Mouse (Mus musculus) kidney, embryonic 14.5 days (tissue): Measurements from ENCODE around the gene Ksr1. TPM values are rescaled to one million over a fixed set of nuclear protein-coding genes. Genes with fewer than 3 reads are reported as not detected.

ENCODE experiments used
- ATAC-seq: fragments of 200-750 bp; cut with Nextera tagmentation; 2 replicates; pipeline ENCODE4 v1.8.0; 2017; ENCODE audit warnings: moderate number of reproducible peaks, mild to moderate bottlenecking, moderate TSS enrichment, moderate library complexity; ENCODE audit not compliant: low FRiP score, low TSS enrichment
- H3K27ac ChIP-seq: fragments of 300-500 bp; sonication (generic); 2 replicates; pipeline ENCODE4 v1.5.1; 2014; ENCODE audit warnings: low read depth, mild to moderate bottlenecking, low read length, moderate library complexity, mixed read lengths
- H3K27me3 ChIP-seq: fragments of 300-500 bp; sonication (generic); 2 replicates; pipeline ENCODE4 v1.6.1; 2014; ENCODE audit warnings: mild to moderate bottlenecking, low read length; ENCODE audit not compliant: control insufficient read depth, insufficient read depth
- H3K36me3 ChIP-seq: fragments of 300-500 bp; sonication (generic); 2 replicates; pipeline ENCODE4 v1.6.1; 2014; ENCODE audit warnings: low read length, mixed read lengths; ENCODE audit not compliant: control insufficient read depth, insufficient read depth
- H3K4me1 ChIP-seq: fragments of 300-500 bp; sonication (generic); 2 replicates; pipeline ENCODE4 v1.6.1; 2014; ENCODE audit warnings: low read length, mixed read lengths; ENCODE audit not compliant: control insufficient read depth, insufficient read depth
- H3K4me2 ChIP-seq: fragments of 300-500 bp; sonication (generic); replicated peaks from 2 replicates; pipeline ENCODE4 v1.6.1; 2014; ENCODE audit warnings: low read depth, mild to moderate bottlenecking, low read length
- H3K4me3 ChIP-seq: fragments of 300-500 bp; sonication (generic); 2 replicates; pipeline ENCODE4 v1.5.1; 2014; ENCODE audit warnings: mild to moderate bottlenecking, low read length
- H3K9ac ChIP-seq: fragments of 300-500 bp; sonication (generic); 2 replicates; pipeline ENCODE4 v1.6.1; 2014; ENCODE audit warnings: low read depth, mild to moderate bottlenecking, low read length, moderate library complexity
- H3K9me3 ChIP-seq: fragments of 300-500 bp; sonication (generic); 2 replicates; pipeline ENCODE4 v1.6.1; 2016; ENCODE audit warnings: low read length; ENCODE audit not compliant: control insufficient read depth
- whole genome bisulfite sequencing: fragments of 180-500 bp; shearing (Covaris S2); extraction: QIAGEN DNeasy Blood & Tissue Kit; methylation state at CpG from one replicate; pipeline ENCODE4 v1.1.7; 2014; 5-methylcytosine and 5-hydroxymethylcytosine counted together
- polyA plus RNA-seq: library from polyadenylated mRNA; unstranded; fragments of >200 nt; fragmentation: Nextera tagmentation; extraction: Ambion mirVana; gene quantifications from 2 replicates; pipeline ENCODE4 v1.2.1, GENCODE M21; 2014

The Ksr1 gene
- polyA plus RNA-seq, 1 experiment from 2014 or later: 4.1 TPM

GRCm38 (mm10) chr11:79055161-79055560, 91.0 kb downstream of the Ksr1 start:
- no peaks in the 10 kb centered on the region for H3K27me3 ChIP-seq
- WGBS: 71% methylated on average over 8 of the region's 8 CpGs
- H3K9me3 ChIP-seq: no peaks in the 10 kb centered on the region
- peaks cover 18% of the 10 kb centered on the region for H3K4me1 ChIP-seq
- H3K36me3 ChIP-seq: no peaks in the 10 kb centered on the region
- H3K27ac ChIP-seq: peak overlapping the region; percentile 55; the same call in 1 of the 2 replicates
- H3K9ac ChIP-seq: no peak overlapping the region
- H3K4me2 ChIP-seq: no peak overlapping the region
- 0 out of 2 replicates have a peak, but pooled peaks have one; percentile 40 for ATAC-seq
- H3K4me3 ChIP-seq: no peak overlapping the region

- ATAC-seq: peak; percentile 70; the same call in 1 of the 2 replicates
- WGBS: 64% methylated on average over 9 of the region's 9 CpGs
Observed at GRCm38 (mm10) chr11:79054161-79055152, 91.8 kb downstream of the Ksr1 start.

GRCm38 (mm10) chr11:79053437-79053836, 92.8 kb downstream of the Ksr1 start:
- Histone ChIP-seq H3K9me3 (no peaks in the 10 kb centered on the region), H3K36me3 (no peaks in the 10 kb centered on the region), H3K9ac (no peak overlapping the region), H3K4me1 (peaks cover 18% of the 10 kb centered on the region), H3K4me2 (no peak overlapping the region), H3K27ac (no peak overlapping the region), H3K4me3 (no peak overlapping the region), H3K27me3 (no peaks in the 10 kb centered on the region)
- no peak for ATAC-seq

More at GRCm38 (mm10) chr11:79054161-79055152, 91.8 kb downstream of the Ksr1 start:
- no peak overlapping the region for H3K4me3 ChIP-seq
- no peak overlapping the region for H3K9ac ChIP-seq
- no peaks in the 10 kb centered on the region for H3K27me3 ChIP-seq
- no peaks in the 10 kb centered on the region for H3K9me3 ChIP-seq
- H3K27ac ChIP-seq: peak overlapping the region; percentile 55; the same call in 1 of the 2 replicates
- H3K4me1 ChIP-seq: peaks cover 18% of the 10 kb centered on the region
- H3K4me2 ChIP-seq: no peak overlapping the region
- H3K36me3 ChIP-seq: no peaks in the 10 kb centered on the region

GRCm38 (mm10) chr11:79052769-79053168, 93.4 kb downstream of the Ksr1 start:
- 83% methylated on average over 6 of the region's 6 CpGs for WGBS
- Histone ChIP-seq H3K4me2 (no peak overlapping the region), H3K36me3 (no peaks in the 10 kb centered on the region), H3K9me3 (no peaks in the 10 kb centered on the region), H3K27me3 (no peaks in the 10 kb centered on the region), H3K27ac (no peak overlapping the region), H3K4me1 (peaks cover 18% of the 10 kb centered on the region), H3K4me3 (no peak overlapping the region), H3K9ac (no peak overlapping the region)
- ATAC-seq: no peak

DNA sequence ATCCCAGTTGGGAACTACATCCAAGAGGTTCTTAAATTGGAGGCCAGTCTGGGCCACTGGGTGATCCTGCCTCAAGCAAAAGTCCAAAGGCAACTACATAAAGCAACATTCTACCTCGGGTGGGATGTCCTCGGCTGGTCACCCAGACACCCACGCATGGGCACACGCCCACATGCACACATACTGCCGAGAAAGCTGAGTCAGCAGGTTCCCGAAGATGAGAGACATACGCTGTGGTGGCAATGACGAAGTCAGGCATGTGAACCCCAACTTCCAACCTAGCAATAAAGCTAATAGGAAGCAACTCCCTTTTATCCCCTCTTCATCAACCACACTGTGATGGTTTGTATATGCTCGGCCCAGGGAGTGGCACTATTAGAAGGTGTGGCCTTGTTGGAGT, 94.7 kb downstream of the Ksr1 start:
- Histone ChIP-seq H3K9ac (no peak overlapping the region), H3K4me3 (no peak overlapping the region), H3K27me3 (no peaks in the 10 kb centered on the region), H3K4me2 (no peak overlapping the region), H3K27ac (no peak overlapping the region), H3K4me1 (peaks cover 15% of the 10 kb centered on the region), H3K9me3 (no peaks in the 10 kb centered on the region), H3K36me3 (no peaks in the 10 kb centered on the region)
- 89% methylated on average over 9 of the region's 9 CpGs for WGBS
- ATAC-seq: no peak

- H3K9ac ChIP-seq: no peak overlapping the region
- no peaks in the 10 kb centered on the region for H3K36me3 ChIP-seq
- H3K4me1 ChIP-seq: peaks cover 14% of the 10 kb centered on the region
- no peak overlapping the region for H3K27ac ChIP-seq
- H3K4me2 ChIP-seq: no peak overlapping the region
- no peaks in the 10 kb centered on the region for H3K27me3 ChIP-seq
- WGBS: 89% methylated on average over 16 of the region's 16 CpGs
- no peaks in the 10 kb centered on the region for H3K9me3 ChIP-seq
- ATAC-seq: no peak
- no peak overlapping the region for H3K4me3 ChIP-seq
Observed at GRCm38 (mm10) chr11:79050781-79051507, 95.3 kb downstream of the Ksr1 start.

GRCm38 (mm10) chr11:79048906-79049305, 97.3 kb downstream of the Ksr1 start:
- 78% methylated on average over 4 of the region's 4 CpGs for WGBS

GRCm38 (mm10) chr11:79047180-79047727, 99.0 kb downstream of the Ksr1 start:
- no peak overlapping the region for H3K4me3 ChIP-seq
- no peak overlapping the region for H3K4me2 ChIP-seq
- no peaks in the 10 kb centered on the region for H3K9me3 ChIP-seq
- H3K36me3 ChIP-seq: peaks cover 7% of the 10 kb centered on the region; the same call in 1 of the 2 replicates
- no peak overlapping the region for H3K9ac ChIP-seq
- H3K4me1 ChIP-seq: peaks cover 8% of the 10 kb centered on the region
- no peak overlapping the region; the same call in 1 of the 2 replicates for H3K27ac ChIP-seq
- WGBS: 60% methylated on average over 11 of the region's 11 CpGs
- no peak for ATAC-seq
- no peaks in the 10 kb centered on the region for H3K27me3 ChIP-seq

More at GRCm38 (mm10) chr11:79048906-79049305, 97.3 kb downstream of the Ksr1 start:
- H3K4me2 ChIP-seq: no peak overlapping the region
- no peak overlapping the region for H3K4me3 ChIP-seq
- no peak for ATAC-seq
- peaks cover 7% of the 10 kb centered on the region; the same call in 1 of the 2 replicates for H3K36me3 ChIP-seq
- H3K9ac ChIP-seq: no peak overlapping the region
- peaks cover 8% of the 10 kb centered on the region for H3K4me1 ChIP-seq
- no peaks in the 10 kb centered on the region for H3K27me3 ChIP-seq
- no peaks in the 10 kb centered on the region for H3K9me3 ChIP-seq
- H3K27ac ChIP-seq: no peak overlapping the region
